Mouse (Mus musculus) lung, embryonic 14.5 days (tissue): ENCODE results near the gene Kbtbd6. TPM values are rescaled to one million over a fixed set of nuclear protein-coding genes. Genes with fewer than 3 reads are reported as not detected.
A peak's percentile ranks its signal among the peaks of the same experiment; 100 is the strongest.
"Not testable (repeated sequence)": the region's sequence is repeated elsewhere in the genome, so short reads cannot be mapped to it uniquely, and the experiment has no call there.

Experiments
- ATAC-seq: fragments of 200-750 bp; cut with Nextera tagmentation; 2 replicates; pipeline ENCODE4 v1.8.0; 2017; ENCODE audit warnings: mild to moderate bottlenecking, moderate TSS enrichment, moderate library complexity; ENCODE audit not compliant: insufficient read depth
- DNase-seq: peaks from one replicate; pipeline ENCODE4 v3.0.0-alpha.2; 2015
- H3K27ac ChIP-seq: fragments of 300-500 bp; sonication (generic); 2 replicates; pipeline ENCODE4 v1.5.1; 2014; ENCODE audit warnings: low read depth, mild to moderate bottlenecking, moderate library complexity
- H3K27me3 ChIP-seq: fragments of 300-500 bp; sonication (generic); 2 replicates; pipeline ENCODE4 v1.6.1; 2014; ENCODE audit warnings: low read length, control low read depth; ENCODE audit not compliant: insufficient read depth
- H3K36me3 ChIP-seq: fragments of 300-500 bp; sonication (generic); 2 replicates; pipeline ENCODE4 v1.6.1; 2014; ENCODE audit warnings: control low read depth; ENCODE audit not compliant: insufficient read depth
- H3K4me1 ChIP-seq: fragments of 300-500 bp; sonication (generic); 2 replicates; pipeline ENCODE4 v1.6.1; 2014; ENCODE audit warnings: antibody characterized with exemption, control low read depth; ENCODE audit not compliant: insufficient read depth
- H3K4me2 ChIP-seq: fragments of 300-500 bp; sonication (generic); 2 replicates; pipeline ENCODE4 v1.6.1; 2014; ENCODE audit warnings: mild to moderate bottlenecking
- H3K4me3 ChIP-seq: fragments of 300-500 bp; sonication (generic); 2 replicates; pipeline ENCODE4 v1.5.1; 2014; ENCODE audit warnings: low read depth, low read length
- H3K9ac ChIP-seq: fragments of 300-500 bp; sonication (generic); 2 replicates; pipeline ENCODE4 v1.6.1; 2014
- H3K9me3 ChIP-seq: fragments of 300-500 bp; sonication (generic); 2 replicates; pipeline ENCODE4 v1.6.1; 2016; ENCODE audit warnings: low read depth, low read length, control low read depth
- CTCF ChIP-seq: IDR thresholded peaks from 2 replicates; pipeline ENCODE4 v1.5.1; 2016; ENCODE audit warnings: antibody characterized with exemption, low read depth
- WGBS: fragments of 180-500 bp; shearing (Covaris S2); extraction: QIAGEN DNeasy Blood & Tissue Kit; methylation state at CpG from one replicate; pipeline ENCODE4 v1.1.7; 2014; 5-methylcytosine and 5-hydroxymethylcytosine counted together
- polyA plus RNA-seq: library from polyadenylated mRNA; unstranded; fragments of >200 nt; fragmentation: Nextera tagmentation; extraction: Ambion mirVana; gene quantifications from 2 replicates; pipeline ENCODE4 v1.2.1, GENCODE M21; 2014

Kbtbd6 gene
- 4.5 and 5.6 TPM in 2 replicates for polyA plus RNA-seq

- WGBS: 5% methylated on average over 33 of the region's 89 CpGs
- ATAC-seq (peak; percentile 93), DNase-seq (peak; percentile 97)
- Histone ChIP-seq H3K4me3 (peak within 1 kb of the TSS; percentile 49), H3K4me2 (peak within 1 kb of the TSS; percentile 66), H3K27ac (peak within 1 kb of the TSS; percentile 67; the same call in 1 of the 2 replicates), H3K9ac (peak within 1 kb of the TSS; percentile 60)
- not testable (repeated sequence) for H3K9me3 ChIP-seq, H3K27me3 ChIP-seq, H3K4me1 ChIP-seq, H3K36me3 ChIP-seq
These were observed at the start of gene Kbtbd6 for GRCm38 (mm10) chr14:79451681-79452590. Gene Kbtbd6, plus strand, starts transcription at chr14:79451835.

GRCm38 (mm10) chr14:79407641-79408040 lies 44.0 kb upstream of the Kbtbd6 start:
- no peak for TF ChIP-seq CTCF
- Histone ChIP-seq H3K4me1 (no peaks in the 10 kb centered on the region), H3K27ac (no peak overlapping the region), H3K9ac (no peak overlapping the region), H3K36me3 (peaks cover 12% of the 10 kb centered on the region; the same call in 1 of the 2 replicates), H3K4me2 (no peak overlapping the region), H3K27me3 (no peaks in the 10 kb centered on the region), H3K4me3 (no peak overlapping the region), H3K9me3 (no peaks in the 10 kb centered on the region)
- WGBS: 72% methylated on average over 2 of the region's 2 CpGs
- DNase-seq: no peak
- no peak for ATAC-seq

- no peaks in the 10 kb centered on the region for H3K27me3 ChIP-seq
- no peaks in the 10 kb centered on the region for H3K9me3 ChIP-seq
- peaks cover 16% of the 10 kb centered on the region for H3K36me3 ChIP-seq
- 84% methylated on average over 6 of the region's 6 CpGs for WGBS
- no peak overlapping the region for H3K27ac ChIP-seq
- H3K9ac ChIP-seq: no peak overlapping the region
- H3K4me1 ChIP-seq: no peaks in the 10 kb centered on the region
- no peak overlapping the region for H3K4me2 ChIP-seq
- H3K4me3 ChIP-seq: no peak overlapping the region
- no peak for DNase-seq
- no peak for TF ChIP-seq CTCF
- ATAC-seq: no peak
These were observed 42.3 kb upstream of the Kbtbd6 start for GRCm38 (mm10) chr14:79409278-79409830.

- Histone ChIP-seq H3K9ac (no peak overlapping the region), H3K27ac (no peak overlapping the region), H3K4me1 (no peaks in the 10 kb centered on the region), H3K4me3 (no peak overlapping the region), H3K4me2 (no peak overlapping the region), H3K27me3 (no peaks in the 10 kb centered on the region), H3K9me3 (no peaks in the 10 kb centered on the region), H3K36me3 (peaks cover 16% of the 10 kb centered on the region)
- ATAC-seq: no peak
- DNase-seq: no peak
- 57% methylated on average over 2 of the region's 2 CpGs for WGBS
- no peak for TF ChIP-seq CTCF
These were observed 41.0 kb upstream of the Kbtbd6 start for GRCm38 (mm10) chr14:79410662-79411061.

- H3K27ac ChIP-seq: no peak overlapping the region
These were observed 38.5 kb upstream of the Kbtbd6 start for GRCm38 (mm10) chr14:79413121-79413520.

GRCm38 (mm10) chr14:79420083-79420685 lies 31.5 kb upstream of the Kbtbd6 start:
- WGBS: 61% methylated on average over 20 of the region's 20 CpGs
- H3K9ac ChIP-seq: no peak overlapping the region
- TF ChIP-seq CTCF: no peak
- H3K9me3 ChIP-seq: no peaks in the 10 kb centered on the region
- peaks cover 12% of the 10 kb centered on the region; the same call in 1 of the 2 replicates for H3K36me3 ChIP-seq
- H3K4me3 ChIP-seq: no peak overlapping the region
- no peaks in the 10 kb centered on the region for H3K27me3 ChIP-seq
- H3K4me1 ChIP-seq: no peaks in the 10 kb centered on the region
- no peak for DNase-seq
- no peak for ATAC-seq
- H3K4me2 ChIP-seq: no peak overlapping the region
- no peak overlapping the region for H3K27ac ChIP-seq

More at GRCm38 (mm10) chr14:79413121-79413520, 38.5 kb upstream of the Kbtbd6 start:
- Histone ChIP-seq H3K27me3 (no peaks in the 10 kb centered on the region), H3K4me1 (no peaks in the 10 kb centered on the region), H3K4me3 (no peak overlapping the region), H3K4me2 (no peak overlapping the region), H3K36me3 (peaks cover 12% of the 10 kb centered on the region), H3K9ac (no peak overlapping the region), H3K9me3 (no peaks in the 10 kb centered on the region)
- no peak for ATAC-seq
- TF ChIP-seq CTCF: no peak
- WGBS: 72% methylated on average over 6 of the region's 6 CpGs
- DNase-seq: no peak
